ENCODE assay signal across 8 mouse cellular contexts in genomic region chr5:137748130-137748770, GRCm38 (mm10). TPM values are rescaled to one million over a fixed set of nuclear protein-coding genes. Genes with fewer than 3 reads are reported as not detected.
DNase-seq lines count a peak whose midpoint lies in the region; ATAC-seq and TF ChIP-seq lines count a peak whose summit lies in the region.

No protein-coding gene starts in this region.

- TF ChIP-seq POLR2A in MEL (IDR thresholded peaks at IDR 0.05; ENCODE audit: control insufficient read depth in 1 of 2, insufficient read depth in 1 of 2, low read depth in 1 of 2, low read length in 2 of 2, poor library complexity in 1 of 2), result no peak; a peak in 1 of 4 replicates

- no peak for TF ChIP-seq CTCF in MEL (IDR thresholded peaks at IDR 0.05 in 2 of 3, conservative IDR thresholded peaks at IDR 0.05 in 1 of 3; ENCODE audit: control insufficient read depth in 1 of 3, insufficient read depth in 1 of 3, low read depth in 2 of 3, low read length in 3 of 3, poor library complexity in 1 of 3, severe bottlenecking in 1 of 3)

- H3K79me2 ChIP-seq in MEL (ENCODE audit: control insufficient read depth, insufficient read depth, low read length, poor library complexity), result peaks cover 33% of the 10 kb centered on the region

- peaks cover 3 to 23% of the 10 kb centered on the region in 2 experiments; a peak in 3 of 4 replicates for H3K4me1 ChIP-seq in MEL (ENCODE audit: control insufficient read depth in 1 of 2, insufficient read depth in 2 of 2, low read length in 2 of 2)
- peaks cover 54% of the 10 kb centered on the region for H3K4me1 ChIP-seq in heart, embryonic 12.5 days (replicated peaks)
- peaks cover 48% of the 10 kb centered on the region for H3K4me1 ChIP-seq in midbrain, embryonic 10.5 days

- WGBS in heart, embryonic 12.5 days, result 33% methylated on average over 5 of the region's 5 CpGs
- 56% methylated on average over 5 of the region's 5 CpGs for WGBS in midbrain, embryonic 10.5 days

- H3K36me3 ChIP-seq in MEL (ENCODE audit: control insufficient read depth in 1 of 2, insufficient read depth in 2 of 2, low read length in 2 of 2), result peaks cover 3 to 19% of the 10 kb centered on the region in 2 experiments; a peak in 3 of 4 replicates
- peaks cover 37% of the 10 kb centered on the region for H3K36me3 ChIP-seq in heart, embryonic 12.5 days
- H3K36me3 ChIP-seq in midbrain, embryonic 10.5 days, result peaks cover 32% of the 10 kb centered on the region

- TF ChIP-seq EP300 in MEL (IDR thresholded peaks at IDR 0.05; ENCODE audit: low read depth in 1 of 2, low read length in 2 of 2), result peak; percentile 24 to 47; a peak in 2 of 4 replicates

- no peak for ATAC-seq in heart, embryonic 12.5 days (ENCODE audit: insufficient number of reproducible peaks, low FRiP score)

- H3K27me3 ChIP-seq in MEL (ENCODE audit: control insufficient read depth in 1 of 2, insufficient read depth in 2 of 2, low read length in 2 of 2), result no peaks in the 10 kb centered on the region
- no peaks in the 10 kb centered on the region for H3K27me3 ChIP-seq in heart, embryonic 12.5 days (replicated peaks)
- H3K27me3 ChIP-seq in midbrain, embryonic 10.5 days (ENCODE audit: low read depth, poor library complexity, severe bottlenecking), result no peaks in the 10 kb centered on the region

- peak overlapping the region; percentile 99 for H3K4me2 ChIP-seq in heart, embryonic 12.5 days

- peak; percentile 29 for DNase-seq in A20 (ENCODE audit: low read depth, low spot score)
- peak; percentile 85 for DNase-seq in MEL (ENCODE audit: low read depth, low spot score)
- DNase-seq in kidney, postnatal 25 days, result peak; percentile 31 to 65
- no peak for DNase-seq in midbrain, embryonic 10.5 days (ENCODE audit: low spot score)
- peak; percentile 57 for DNase-seq in thymus, postnatal 4 days
- no peak for DNase-seq in right cerebral cortex, adult 2 months (ENCODE audit: low spot score in 2 of 2)
- no peak for DNase-seq in ovary, postnatal 36 days (ENCODE audit: low spot score)

- peak overlapping the region; percentile 96 for H3K9ac ChIP-seq in MEL (ENCODE audit: control insufficient read depth, low read depth, low read length, poor library complexity, severe bottlenecking)
- peak overlapping the region; percentile 99 for H3K9ac ChIP-seq in heart, embryonic 12.5 days

- no peaks in the 10 kb centered on the region for H3K9me3 ChIP-seq in MEL (replicated peaks; ENCODE audit: insufficient read depth, low read length)
- no peaks in the 10 kb centered on the region for H3K9me3 ChIP-seq in heart, embryonic 12.5 days (replicated peaks)
- H3K9me3 ChIP-seq in midbrain, embryonic 10.5 days (replicated peaks), result no peaks in the 10 kb centered on the region

- H3K27ac ChIP-seq in MEL (ENCODE audit: control insufficient read depth, low read depth, low read length), result peak overlapping the region; percentile 99
- H3K27ac ChIP-seq in heart, embryonic 12.5 days (ENCODE audit: poor library complexity, severe bottlenecking), result peak overlapping the region; percentile 99
- H3K27ac ChIP-seq in midbrain, embryonic 10.5 days (replicated peaks), result no peak overlapping the region

- no peak for TF ChIP-seq RAD21 in MEL (IDR thresholded peaks at IDR 0.05; ENCODE audit: low read depth, low read length)

- peak overlapping the region; percentile 60 to 93 for H3K4me3 ChIP-seq in MEL (ENCODE audit: control insufficient read depth in 1 of 2, insufficient read depth in 1 of 2, low read depth in 2 of 2, low read length in 2 of 2)
- H3K4me3 ChIP-seq in heart, embryonic 12.5 days, result peak overlapping the region; percentile 92
- peak overlapping the region; percentile 83 for H3K4me3 ChIP-seq in midbrain, embryonic 10.5 days

TF ChIP-seq in MEL, 35 proteins besides CTCF, POLR2A, EP300 and RAD21:
- no peak for TF ChIP-seq MEF2A (IDR thresholded peaks at IDR 0.05; ENCODE audit: extremely low read depth, insufficient replicate concordance, low read depth, low read length, poor library complexity, severe bottlenecking)
- no peak for TF ChIP-seq UBTF (IDR thresholded peaks at IDR 0.05; ENCODE audit: borderline replicate concordance, insufficient read depth, low read depth, low read length)
- peak; percentile 30; the same call in 1 of the 2 replicates for TF ChIP-seq MAX (IDR thresholded peaks at IDR 0.05; ENCODE audit: low read length)
- peak; percentile 53; the same call in 1 of the 2 replicates for TF ChIP-seq ETS1 (IDR thresholded peaks at IDR 0.05; ENCODE audit: low read depth, low read length)
- peak; percentile 57; the same call in 1 of the 2 replicates for TF ChIP-seq MYC (IDR thresholded peaks at IDR 0.05; ENCODE audit: low read depth, low read length)
- TF ChIP-seq MXI1 (IDR thresholded peaks at IDR 0.05; ENCODE audit: low read depth, low read length), result peak; percentile 66; the same call in 1 of the 2 replicates
- peak; percentile 68 for TF ChIP-seq ELF1 (IDR thresholded peaks at IDR 0.05; ENCODE audit: low read depth, low read length)
- peak; percentile 74; the same call in 1 of the 2 replicates for TF ChIP-seq MAZ (IDR thresholded peaks at IDR 0.05; ENCODE audit: low read depth, low read length)
- TF ChIP-seq ZKSCAN1 (IDR thresholded peaks at IDR 0.05; ENCODE audit: low read depth, low read length), result no peak
- TF ChIP-seq ZMIZ1 (IDR thresholded peaks at IDR 0.05; ENCODE audit: low read depth, low read length), result no peak
- no peak for TF ChIP-seq CHD2 (IDR thresholded peaks at IDR 0.05; ENCODE audit: low read length)
- 0 out of 2 replicates have a peak, but pooled peaks have one; percentile 62 for TF ChIP-seq HCFC1 (IDR thresholded peaks at IDR 0.05; ENCODE audit: low read depth, low read length)
- TF ChIP-seq SIN3A (IDR thresholded peaks at IDR 0.05; ENCODE audit: low read length), result peak; percentile 87
TF ChIP-seq in MEL: peak in this region for 8.

RNA-seq across cellular contexts. Expression of gene Tsc22d4, which starts 2.7 kb away (rescaled TPM):
- total RNA-seq in MEL (2012; rRNA removed), result 52.7 and 58.3 TPM in 2 replicates
- 100 to 1,000 TPM in 1 of 2 experiments, not detected in 1; 203 TPM for polyA plus RNA-seq in MEL (2012; ENCODE audit: insufficient read depth in 1 of 2, insufficient read length in 2 of 2, low read depth in 1 of 2, low replicate concordance in 2 of 2, missing spikeins in 1 of 2)
- polyA plus RNA-seq in heart, embryonic 12.5 days (2016; fragmentation: Nextera tagmentation; extraction: Ambion mirVana), result 144 and 154 TPM in 2 replicates
- 75.6 and 75.8 TPM in 2 replicates for polyA plus RNA-seq in midbrain, embryonic 10.5 days (2016; fragmentation: Nextera tagmentation; extraction: Ambion mirVana)

RNA-seq across cellular contexts. Expression of gene Nyap1, which starts 6.8 kb away (rescaled TPM):
- total RNA-seq in MEL (2012; rRNA removed), result 0.39 and 0.42 TPM in 2 replicates
- polyA plus RNA-seq in MEL (2012; ENCODE audit: insufficient read depth in 1 of 2, insufficient read length in 2 of 2, low read depth in 1 of 2, low replicate concordance in 2 of 2, missing spikeins in 1 of 2), result 1 to 10 TPM in 1 of 2 experiments, not detected in 1; 1.1 TPM
- polyA plus RNA-seq in heart, embryonic 12.5 days (2016; fragmentation: Nextera tagmentation; extraction: Ambion mirVana), result 1.2 and 1.7 TPM in 2 replicates
- 5.1 and 8.4 TPM in 2 replicates for polyA plus RNA-seq in midbrain, embryonic 10.5 days (2016; fragmentation: Nextera tagmentation; extraction: Ambion mirVana)

RNA-seq across cellular contexts. Expression of gene Ppp1r35, which starts 30.4 kb away (rescaled TPM):
- total RNA-seq in MEL (2012; rRNA removed), result 35.0 and 35.8 TPM in 2 replicates
- polyA plus RNA-seq in MEL (2012; ENCODE audit: insufficient read depth in 1 of 2, insufficient read length in 2 of 2, low read depth in 1 of 2, low replicate concordance in 2 of 2, missing spikeins in 1 of 2), result 10 to 100 TPM in 1 of 2 experiments, not detected in 1; 46.2 TPM
- polyA plus RNA-seq in heart, embryonic 12.5 days (2016; fragmentation: Nextera tagmentation; extraction: Ambion mirVana), result 28.0 and 31.8 TPM in 2 replicates
- 62.6 and 63.9 TPM in 2 replicates for polyA plus RNA-seq in midbrain, embryonic 10.5 days (2016; fragmentation: Nextera tagmentation; extraction: Ambion mirVana)

RNA-seq across cellular contexts. Expression of gene Mepce, which starts 39.2 kb away (rescaled TPM):
- 49.1 and 58.7 TPM in 2 replicates for total RNA-seq in MEL (2012; rRNA removed)
- 10 to 100 TPM in 1 of 2 experiments, not detected in 1; 74.2 TPM for polyA plus RNA-seq in MEL (2012; ENCODE audit: insufficient read depth in 1 of 2, insufficient read length in 2 of 2, low read depth in 1 of 2, low replicate concordance in 2 of 2, missing spikeins in 1 of 2)
- polyA plus RNA-seq in heart, embryonic 12.5 days (2016; fragmentation: Nextera tagmentation; extraction: Ambion mirVana), result 8.8 and 11.0 TPM in 2 replicates
- 11.7 and 12.5 TPM in 2 replicates for polyA plus RNA-seq in midbrain, embryonic 10.5 days (2016; fragmentation: Nextera tagmentation; extraction: Ambion mirVana)

RNA-seq across cellular contexts. Expression of gene Zcwpw1, which starts 39.3 kb away (rescaled TPM):
- total RNA-seq in MEL (2012; rRNA removed), result 5.6 and 11.1 TPM in 2 replicates
- 10 to 100 TPM in 1 of 2 experiments, not detected in 1; 16.0 TPM for polyA plus RNA-seq in MEL (2012; ENCODE audit: insufficient read depth in 1 of 2, insufficient read length in 2 of 2, low read depth in 1 of 2, low replicate concordance in 2 of 2, missing spikeins in 1 of 2)
- polyA plus RNA-seq in heart, embryonic 12.5 days (2016; fragmentation: Nextera tagmentation; extraction: Ambion mirVana), result 10.9 and 11.4 TPM in 2 replicates
- polyA plus RNA-seq in midbrain, embryonic 10.5 days (2016; fragmentation: Nextera tagmentation; extraction: Ambion mirVana), result 13.8 and 16.1 TPM in 2 replicates

Comparison
In these comparisons a context has a peak if more than half of its experiments do, and no peak if none do; other contexts are left out.
1. DNase-seq: peak in A20 (single experiment), MEL (single experiment), kidney, postnatal 25 days (2 of 2) and thymus, postnatal 4 days (single experiment); none in midbrain, embryonic 10.5 days (single experiment), right cerebral cortex, adult 2 months (0 of 2) and ovary, postnatal 36 days (single experiment).
2. Peak in every context shown above with its lines, with median percentiles within 50 percentile points of each other: H3K4me3 ChIP-seq.